ENCODE assay signal across 9 mouse cellular contexts in genomic region chr4:22476967-22477710, GRCm38 (mm10). TPM values are rescaled to one million over a fixed set of nuclear protein-coding genes. Genes with fewer than 3 reads are reported as not detected.
DNase-seq lines count a peak whose midpoint lies in the region; ATAC-seq and TF ChIP-seq lines count a peak whose summit lies in the region.
"Had no signal": no experiment of that assay in that cellular context is flagged by ENCODE, and none has a peak within 500 bp of the region (broad histone marks: within the 10 kb centered on the region; RNA-seq: fewer than 3 reads in every experiment).

No protein-coding gene starts in this region.

- H3K9ac ChIP-seq in forebrain, embryonic 11.5 days (ENCODE audit: low read length): peak overlapping the region; percentile 55
- H3K9ac ChIP-seq in midbrain, postnatal 0 days (replicated peaks; ENCODE audit: low read length, poor library complexity, severe bottlenecking): peak overlapping the region; percentile 65

- H3K4me2 ChIP-seq in forebrain, embryonic 11.5 days (ENCODE audit: low read depth, low read length, severe bottlenecking): peak overlapping the region; percentile 71
- H3K4me2 ChIP-seq in midbrain, postnatal 0 days (ENCODE audit: low read depth, low read length, poor library complexity, severe bottlenecking): peak overlapping the region; percentile 95

- WGBS in forebrain, embryonic 11.5 days: under 1% methylated on average over 21 of the region's 23 CpGs
- under 1% methylated on average over 21 of the region's 23 CpGs for WGBS in midbrain, postnatal 0 days

- peak overlapping the region; percentile 83 for H3K27ac ChIP-seq in layer of hippocampus, adult 2 months
- peak overlapping the region; percentile 81 for H3K27ac ChIP-seq in forebrain, embryonic 11.5 days (ENCODE audit: low read depth, low read length)
- H3K27ac ChIP-seq in midbrain, postnatal 0 days (ENCODE audit: low read depth, low read length): peak overlapping the region; percentile 82

- ATAC-seq in forebrain, embryonic 11.5 days (replicated peaks; ENCODE audit: low FRiP score): peak; percentile 71
- ATAC-seq in midbrain, postnatal 0 days (ENCODE audit: low FRiP score): peak; percentile 76

- TF ChIP-seq CTCF in layer of hippocampus, adult 2 months (conservative IDR thresholded peaks at IDR 0.05): peak; percentile 83
- TF ChIP-seq CTCF in midbrain, postnatal 0 days (IDR thresholded peaks at IDR 0.05): peak; percentile 93

- H3K36me3 ChIP-seq in forebrain, embryonic 11.5 days (ENCODE audit: control insufficient read depth, insufficient read depth, low read length): no peaks in the 10 kb centered on the region
- H3K36me3 ChIP-seq in midbrain, postnatal 0 days (ENCODE audit: insufficient read depth, low read length): no peaks in the 10 kb centered on the region

- DNase-seq in layer of hippocampus, adult 2 months (ENCODE audit: low spot score in 2 of 2): peak in 1 of 2 experiments; percentile 58
- DNase-seq in layer of hippocampus, adult 9-10 months (ENCODE audit: low spot score): no peak
- DNase-seq in adrenal gland, postnatal 14 days: peak; percentile 60
- DNase-seq in forebrain, embryonic 11.5 days (ENCODE audit: low spot score): peak; percentile 84
- DNase-seq in layer of hippocampus, postnatal 14 days (ENCODE audit: low spot score in 2 of 2): peak; percentile 67 to 75
- DNase-seq in midbrain, postnatal 0 days (ENCODE audit: low spot score): peak; percentile 88
- DNase-seq in yolk sac, embryonic 10.5 days (ENCODE audit: low spot score): no peak
- DNase-seq in urinary bladder, postnatal 10 days (ENCODE audit: low spot score): no peak

- H3K27me3 ChIP-seq in forebrain, embryonic 11.5 days (ENCODE audit: control insufficient read depth, insufficient read depth, low read length): peaks cover 16% of the 10 kb centered on the region
- H3K27me3 ChIP-seq in midbrain, postnatal 0 days (ENCODE audit: insufficient read depth, low read length): no peaks in the 10 kb centered on the region

- peak overlapping the region; percentile 52 for H3K4me3 ChIP-seq in layer of hippocampus, adult 2 months
- H3K4me3 ChIP-seq in forebrain, embryonic 11.5 days (ENCODE audit: low read depth, low read length): peak overlapping the region; percentile 37
- peak overlapping the region; percentile 93 for H3K4me3 ChIP-seq in midbrain, postnatal 0 days (ENCODE audit: low read depth, low read length)

- no peaks in the 10 kb centered on the region for H3K9me3 ChIP-seq in forebrain, embryonic 11.5 days (ENCODE audit: control insufficient read depth, low read length)
- H3K9me3 ChIP-seq in midbrain, postnatal 0 days (ENCODE audit: low read length): no peaks in the 10 kb centered on the region

- peaks cover 16% of the 10 kb centered on the region for H3K4me1 ChIP-seq in forebrain, embryonic 11.5 days (replicated peaks; ENCODE audit: control insufficient read depth, insufficient read depth, low read length)
- H3K4me1 ChIP-seq in midbrain, postnatal 0 days (ENCODE audit: insufficient read depth, low read length): no peaks in the 10 kb centered on the region

RNA-seq across cellular contexts. Expression of gene Pou3f2, which starts 11.0 kb away (rescaled TPM):
- total RNA-seq in layer of hippocampus, adult 2 months (2021): 1 to 10 TPM; 9.6 to 10.0 TPM
- total RNA-seq in adrenal gland, postnatal 14 days (2021): 0.07 and 0.08 TPM in 2 replicates
- polyA plus RNA-seq in forebrain, embryonic 11.5 days (2014; fragmentation: Nextera tagmentation; extraction: Ambion mirVana): 26.6 and 31.8 TPM in 2 replicates
- total RNA-seq in layer of hippocampus, postnatal 14 days (2021): 10 to 100 TPM in 1 of 2 experiments, 1 to 10 TPM in 1; 10.0 to 11.2 TPM
- total RNA-seq in midbrain, postnatal 0 days (2014; rRNA removed): 36.4 and 37.5 TPM in 2 replicates
- 17.4 and 19.3 TPM in 2 replicates for polyA plus RNA-seq in midbrain, postnatal 0 days (2015; fragmentation: Nextera tagmentation; extraction: Ambion mirVana)
- total RNA-seq: neutrophil, adult 5-6 weeks had no signal

Comparison
In these comparisons a context has a peak if more than half of its experiments do, and no peak if none do; other contexts are left out.
1. DNase-seq: peak in adrenal gland, postnatal 14 days (single experiment), forebrain, embryonic 11.5 days (single experiment), layer of hippocampus, postnatal 14 days (2 of 2) and midbrain, postnatal 0 days (single experiment); none in layer of hippocampus, adult 9-10 months (single experiment), yolk sac, embryonic 10.5 days (single experiment) and urinary bladder, postnatal 10 days (single experiment).
2. H3K4me3 ChIP-seq: peak in every context shown above with its lines; median percentile 93 in midbrain, postnatal 0 days; 52 in layer of hippocampus, adult 2 months; 37 in forebrain, embryonic 11.5 days.
3. Peak in every context shown above with its lines, with median percentiles within 50 percentile points of each other: H3K27ac ChIP-seq.